7 mouse cellular contexts compared by ENCODE assay signal in genomic region chr6:72235098-72235806, GRCm38 (mm10). TPM values are rescaled to one million over a fixed set of nuclear protein-coding genes. Genes with fewer than 3 reads are reported as not detected.
DNase-seq lines count a peak whose midpoint lies in the region; ATAC-seq and TF ChIP-seq lines count a peak whose summit lies in the region.

Gene Atoh8, minus strand, starts transcription at chr6:72235577.

- no peak within 1 kb of the TSS for H3K27ac ChIP-seq in forebrain, postnatal 0 days (ENCODE audit: low read depth, low read length)

- peak within 1 kb of the TSS; percentile 51 for H3K4me3 ChIP-seq in forebrain, postnatal 0 days (ENCODE audit: low read depth, low read length)

- no peak for TF ChIP-seq CTCF in forebrain, postnatal 0 days (IDR thresholded peaks at IDR 0.05; ENCODE audit: low read depth)

- peak within 1 kb of the TSS; percentile 40 for H3K9ac ChIP-seq in forebrain, postnatal 0 days

- 2% methylated on average over 68 of the region's 68 CpGs for WGBS in forebrain, postnatal 0 days

- H3K9me3 ChIP-seq in forebrain, postnatal 0 days (ENCODE audit: low read length) = no peaks in the 10 kb centered on the region

- H3K4me1 ChIP-seq in forebrain, postnatal 0 days (ENCODE audit: insufficient read depth) = no peaks in the 10 kb centered on the region; the same call in 1 of the 2 replicates

- peak within 1 kb of the TSS; percentile 100 for H3K4me2 ChIP-seq in forebrain, postnatal 0 days (ENCODE audit: low read depth)

- peaks cover 7% of the 10 kb centered on the region; the same call in 1 of the 2 replicates for H3K27me3 ChIP-seq in forebrain, postnatal 0 days (ENCODE audit: insufficient read depth, low read length)

- DNase-seq in NIH3T3 (ENCODE audit: low read depth) = peak; percentile 80
- DNase-seq in cerebellum, adult 11-12 months = peak; percentile 66
- peak; percentile 42 for DNase-seq in forebrain, postnatal 0 days
- DNase-seq in heart, postnatal 4 days = peak; percentile 72
- DNase-seq in layer of hippocampus, postnatal 10 days (ENCODE audit: low spot score in 2 of 2) = peak; percentile 56 to 70
- DNase-seq in lung, postnatal 25 days (ENCODE audit: low spot score) = peak; percentile 67
- peak; percentile 31 to 58 for DNase-seq in right cerebral cortex, adult 2 months (ENCODE audit: low spot score in 2 of 2)

- peak; percentile 75 for ATAC-seq in forebrain, postnatal 0 days

- no peaks in the 10 kb centered on the region for H3K36me3 ChIP-seq in forebrain, postnatal 0 days (ENCODE audit: insufficient read depth)

RNA-seq across cellular contexts. Expression of gene Atoh8, which starts in this region (rescaled TPM):
- total RNA-seq in forebrain, postnatal 0 days (2014; rRNA removed) = 2.6 and 6.9 TPM in 2 replicates
- 3.9 TPM in 2 replicates for polyA plus RNA-seq in forebrain, postnatal 0 days (2015; fragmentation: Nextera tagmentation; extraction: Ambion mirVana)
- total RNA-seq in heart, postnatal 4 days (2021) = 1 to 10 TPM; 7.2 to 8.6 TPM
- total RNA-seq in layer of hippocampus, postnatal 10 days (2021) = 1 to 10 TPM; 2.6 to 3.0 TPM
